8 mouse cellular contexts compared by ENCODE assay signal in the genomic region with DNA sequence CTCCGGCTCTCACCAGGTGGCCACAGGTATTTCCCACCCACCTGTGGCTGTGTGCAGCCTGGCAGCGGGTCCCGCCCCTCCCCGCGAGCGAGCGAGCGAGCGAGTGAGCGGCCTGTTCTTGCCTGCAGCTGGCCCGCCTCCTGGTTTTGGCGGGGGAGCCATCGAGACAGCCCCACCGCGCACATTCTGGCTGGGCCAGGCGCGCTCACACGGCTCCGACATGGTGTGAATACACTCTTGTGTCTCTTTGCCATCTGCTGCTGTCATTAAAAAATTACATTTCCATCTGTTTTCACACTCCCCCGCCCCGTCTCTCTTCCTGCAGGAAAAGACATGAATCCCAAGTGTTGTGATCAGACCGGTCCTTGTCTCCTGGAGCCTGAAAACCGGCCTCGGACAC. TPM values are rescaled to one million over a fixed set of nuclear protein-coding genes. Genes with fewer than 3 reads are reported as not detected.
DNase-seq lines count a peak whose midpoint lies in the region; ATAC-seq and TF ChIP-seq lines count a peak whose summit lies in the region.

No protein-coding gene starts in this region.

- no peaks in the 10 kb centered on the region for H3K36me3 ChIP-seq in intestine, postnatal 0 days (ENCODE audit: control insufficient read depth, insufficient read depth)

- no peak overlapping the region for H3K27ac ChIP-seq in intestine, postnatal 0 days (ENCODE audit: low read depth, low read length)

- H3K4me1 ChIP-seq in intestine, postnatal 0 days (replicated peaks; ENCODE audit: control insufficient read depth, insufficient read depth, low read length): no peaks in the 10 kb centered on the region

- H3K4me2 ChIP-seq in intestine, postnatal 0 days (replicated peaks; ENCODE audit: low read depth): peak overlapping the region; percentile 35

- DNase-seq in gastrocnemius, postnatal 14 days: peak; percentile 58
- no peak for DNase-seq in gastrocnemius, adult 8-10 months (ENCODE audit: low spot score in 2 of 2)
- peak; percentile 70 for DNase-seq in brain, embryonic 18.5 days (ENCODE audit: low read depth, low spot score)
- DNase-seq in frontal cortex, adult 2 months (ENCODE audit: extremely low spot score in 1 of 2, low spot score in 1 of 2): peak; percentile 85 to 91
- DNase-seq in mesoderm, embryonic 11.5 days (ENCODE audit: low read depth, low spot score): peak; percentile 49
- no peak for DNase-seq in adrenal gland, adult 8-10 months

- no peaks in the 10 kb centered on the region for H3K9me3 ChIP-seq in intestine, postnatal 0 days (ENCODE audit: control insufficient read depth)

- no peak overlapping the region for H3K9ac ChIP-seq in intestine, postnatal 0 days (ENCODE audit: low read depth, low read length)

- no peak for TF ChIP-seq CTCF in intestine, postnatal 0 days (IDR thresholded peaks at IDR 0.05; ENCODE audit: low read depth)

- ATAC-seq in intestine, postnatal 0 days: no peak
- ATAC-seq in erythroid progenitor cell, adult 5-6 weeks (replicated peaks; ENCODE audit: low FRiP score, poor library complexity, severe bottlenecking): no peak

- WGBS in intestine, postnatal 0 days: 29% methylated on average over 24 of the region's 24 CpGs

- no peak overlapping the region for H3K4me3 ChIP-seq in intestine, postnatal 0 days (ENCODE audit: low read depth, low read length)

- H3K27me3 ChIP-seq in intestine, postnatal 0 days (replicated peaks; ENCODE audit: control insufficient read depth, insufficient read depth, low read length): 0 out of 2 replicates have a peak, but pooled peaks cover 5% of the 10 kb centered on the region

- intact Hi-C loops in gastrocnemius, postnatal 14 days (cut with DNase I; ENCODE audit: low total_unique reads): loop anchor here (10.0 kb wide), 1 partner anchor 424 kb away; a partner anchor contains a TSS

RNA-seq across cellular contexts. Expression of a gene that starts 9.5 kb away (rescaled TPM):
- 1 to 10 TPM; 2.9 to 3.6 TPM for total RNA-seq in gastrocnemius, postnatal 14 days (2021)
- under 1 TPM in 3 of 4 experiments, not detected in 1; 0.09 to 0.43 (median 0.36) TPM for total RNA-seq in gastrocnemius, adult 8-10 months (2022)
- polyA plus RNA-seq in frontal cortex, adult 2 months (2012; rRNA removed): 3.1 and 3.2 TPM in 2 replicates
- 23.1 and 23.7 TPM in 2 replicates for polyA plus RNA-seq in intestine, postnatal 0 days (2015; fragmentation: Nextera tagmentation; extraction: Ambion mirVana)
- 1 to 10 TPM; 5.2 to 10.0 (median 6.5) TPM for total RNA-seq in adrenal gland, adult 8-10 months (2022)
- 5.8 and 31.4 TPM in 2 replicates for total RNA-seq in erythroid progenitor cell, adult 5-6 weeks (2015; ENCODE audit: low replicate concordance)
- 11.9 and 21.3 TPM in 2 replicates for total RNA-seq in erythroid progenitor cell, adult 5-6 weeks (2017; ENCODE audit: low replicate concordance)

RNA-seq across cellular contexts. Expression of a gene that starts 48.9 kb away (rescaled TPM):
- total RNA-seq in gastrocnemius, postnatal 14 days (2021): under 1 TPM; 0.59 to 0.84 TPM
- 1 to 10 TPM in 2 of 4 experiments, under 1 TPM in 1, not detected in 1; 0.89 to 1.1 (median 1.1) TPM for total RNA-seq in gastrocnemius, adult 8-10 months (2022)
- 7.7 TPM in 2 replicates for polyA plus RNA-seq in frontal cortex, adult 2 months (2012; rRNA removed)
- 3.9 and 4.0 TPM in 2 replicates for polyA plus RNA-seq in intestine, postnatal 0 days (2015; fragmentation: Nextera tagmentation; extraction: Ambion mirVana)
- total RNA-seq in adrenal gland, adult 8-10 months (2022): 10 to 100 TPM in 1 of 4 experiments, 1 to 10 TPM in 3; 5.6 to 10.8 (median 7.9) TPM
- total RNA-seq in erythroid progenitor cell, adult 5-6 weeks (2015; ENCODE audit: low replicate concordance): not detected in 2 replicates
- total RNA-seq in erythroid progenitor cell, adult 5-6 weeks (2017; ENCODE audit: low replicate concordance): not detected in 2 replicates

Comparison
In these comparisons a context has a peak if more than half of its experiments do, and no peak if none do; other contexts are left out.
1. DNase-seq: peak in gastrocnemius, postnatal 14 days (single experiment), brain, embryonic 18.5 days (single experiment), frontal cortex, adult 2 months (2 of 2) and mesoderm, embryonic 11.5 days (single experiment); none in gastrocnemius, adult 8-10 months (0 of 2) and adrenal gland, adult 8-10 months (single experiment).